Mouse (Mus musculus): ENCODE data around the gene Plppr4. TPM values are rescaled to one million over a fixed set of nuclear protein-coding genes. Genes with fewer than 3 reads are reported as not detected.

The Plppr4 gene
- 1.1 and 1.3 TPM in 2 replicates for polyA plus RNA-seq (2014; fragmentation: Nextera tagmentation; extraction: Ambion mirVana)

DNA sequence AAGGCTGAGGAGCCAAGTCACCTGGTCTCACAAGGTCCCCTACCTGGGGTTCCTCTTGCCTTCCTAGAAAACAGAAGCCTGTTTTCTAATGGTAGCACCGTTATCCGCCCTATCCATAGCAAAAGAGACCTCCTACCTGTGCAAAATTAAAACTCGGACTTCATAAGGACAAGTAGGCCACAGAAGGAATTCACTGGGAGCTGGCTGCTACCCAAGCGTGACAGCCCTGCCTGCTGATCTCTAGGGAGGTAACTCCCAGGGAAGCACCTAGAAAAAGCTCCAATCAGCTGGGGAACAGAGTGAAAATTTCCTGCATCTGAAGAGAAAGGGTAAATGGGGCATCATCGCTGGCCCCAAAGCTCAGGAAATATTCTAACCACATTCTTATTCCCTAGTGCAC, at the start of gene Plppr4:
Gene Plppr4 (minus strand): TSS at position 349 of the 400 bp plus-strand sequence.
- WGBS, result 35% methylated on average over 5 of the region's 5 CpGs
- H3K4me3 ChIP-seq (ENCODE audit: low read depth, low read length), result peak within 1 kb of the TSS; percentile 46
- H3K27ac ChIP-seq (ENCODE audit: low read depth, low read length), result no peak within 1 kb of the TSS
- H3K9me3 ChIP-seq (ENCODE audit: control insufficient read depth, low read length), result no peaks in the 10 kb centered on the region
- H3K9ac ChIP-seq (ENCODE audit: low read depth, low read length), result peak within 1 kb of the TSS; percentile 60
- peak within 1 kb of the TSS; percentile 81 for H3K4me2 ChIP-seq (replicated peaks; ENCODE audit: low read depth, low read length)
- H3K4me1 ChIP-seq (replicated peaks; ENCODE audit: control insufficient read depth, insufficient read depth, low read length), result peaks cover 3% of the 10 kb centered on the region; the same call in 1 of the 2 replicates
- peaks cover 5% of the 10 kb centered on the region; the same call in 1 of the 2 replicates for H3K27me3 ChIP-seq (ENCODE audit: control insufficient read depth, insufficient read depth, low read length)
- ATAC-seq (ENCODE audit: low FRiP score) (no peak; the same call in 1 of the 2 replicates), DNase-seq (ENCODE audit: low spot score) (no peak)
- no peaks in the 10 kb centered on the region for H3K36me3 ChIP-seq (ENCODE audit: control insufficient read depth, insufficient read depth, low read length)

GRCm38 (mm10) chr3:117405821-117406220, 45.1 kb upstream of the Plppr4 start:
- ATAC-seq (ENCODE audit: low FRiP score), result no peak
- WGBS, result 90% methylated on average over 2 of the region's 2 CpGs
- no peaks in the 10 kb centered on the region for H3K9me3 ChIP-seq (ENCODE audit: control insufficient read depth, low read length)

GRCm38 (mm10) chr3:117403740-117404139, 43.1 kb upstream of the Plppr4 start:
- Histone ChIP-seq H3K4me3 (ENCODE audit: low read depth, low read length) (no peak overlapping the region), H3K9me3 (ENCODE audit: control insufficient read depth, low read length) (no peaks in the 10 kb centered on the region), H3K4me2 (replicated peaks; ENCODE audit: low read depth, low read length) (no peak overlapping the region), H3K27me3 (ENCODE audit: control insufficient read depth, insufficient read depth, low read length) (no peaks in the 10 kb centered on the region), H3K9ac (ENCODE audit: low read depth, low read length) (no peak overlapping the region), H3K27ac (ENCODE audit: low read depth, low read length) (no peak overlapping the region), H3K4me1 (replicated peaks; ENCODE audit: control insufficient read depth, insufficient read depth, low read length) (no peaks in the 10 kb centered on the region), H3K36me3 (ENCODE audit: control insufficient read depth, insufficient read depth, low read length) (no peaks in the 10 kb centered on the region)
- 77% methylated on average over 3 of the region's 3 CpGs for WGBS
- DNase-seq (ENCODE audit: low spot score) (no peak), ATAC-seq (ENCODE audit: low FRiP score) (no peak)

More at GRCm38 (mm10) chr3:117405821-117406220, 45.1 kb upstream of the Plppr4 start:
- no peaks in the 10 kb centered on the region for H3K36me3 ChIP-seq (ENCODE audit: control insufficient read depth, insufficient read depth, low read length)
- no peak overlapping the region for H3K27ac ChIP-seq (ENCODE audit: low read depth, low read length)
- H3K27me3 ChIP-seq (ENCODE audit: control insufficient read depth, insufficient read depth, low read length), result no peaks in the 10 kb centered on the region
- H3K4me1 ChIP-seq (replicated peaks; ENCODE audit: control insufficient read depth, insufficient read depth, low read length), result no peaks in the 10 kb centered on the region
- H3K4me3 ChIP-seq (ENCODE audit: low read depth, low read length), result no peak overlapping the region
- H3K9ac ChIP-seq (ENCODE audit: low read depth, low read length), result no peak overlapping the region
- no peak for DNase-seq (ENCODE audit: low spot score)
- no peak overlapping the region for H3K4me2 ChIP-seq (replicated peaks; ENCODE audit: low read depth, low read length)

DNA sequence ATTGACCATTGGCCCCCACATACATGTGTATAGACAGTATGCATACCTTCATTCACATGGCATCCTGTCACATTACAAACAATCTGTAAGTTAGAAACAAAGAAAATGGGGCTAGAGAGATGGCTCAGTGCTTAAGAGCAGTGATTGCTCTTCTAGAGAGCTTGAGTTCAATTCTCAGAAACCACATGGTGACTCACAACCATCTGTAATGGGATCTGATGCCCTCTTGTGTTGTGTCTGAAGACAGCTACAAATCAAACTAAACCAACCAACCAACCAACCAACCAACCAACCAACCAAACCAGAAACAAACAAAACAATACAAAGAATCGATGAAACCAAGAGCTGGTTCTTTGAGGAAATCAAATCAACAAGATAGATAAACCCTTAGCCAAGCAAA, 5.4 kb upstream of the Plppr4 start:
- WGBS, result 90% methylated on average over 1 of the region's 1 CpGs
- Histone ChIP-seq H3K9ac (ENCODE audit: low read depth, low read length) (no peak overlapping the region), H3K27ac (ENCODE audit: low read depth, low read length) (no peak overlapping the region), H3K4me2 (replicated peaks; ENCODE audit: low read depth, low read length) (no peak overlapping the region), H3K36me3 (ENCODE audit: control insufficient read depth, insufficient read depth, low read length) (no peaks in the 10 kb centered on the region), H3K4me1 (replicated peaks; ENCODE audit: control insufficient read depth, insufficient read depth, low read length) (no peaks in the 10 kb centered on the region), H3K27me3 (ENCODE audit: control insufficient read depth, insufficient read depth, low read length) (no peaks in the 10 kb centered on the region), H3K9me3 (ENCODE audit: control insufficient read depth, low read length) (no peaks in the 10 kb centered on the region), H3K4me3 (ENCODE audit: low read depth, low read length) (no peak overlapping the region)
- ATAC-seq (ENCODE audit: low FRiP score) (no peak), DNase-seq (ENCODE audit: low spot score) (no peak)

GRCm38 (mm10) chr3:117359686-117360521, 772 bp downstream of the Plppr4 start:
- WGBS, result 2% methylated on average over 45 of the region's 46 CpGs
- no peaks in the 10 kb centered on the region for H3K36me3 ChIP-seq (ENCODE audit: control insufficient read depth, insufficient read depth, low read length)
- peak; percentile 69 for DNase-seq (ENCODE audit: low spot score)
- ATAC-seq (ENCODE audit: low FRiP score), result peak; percentile 88
- peak overlapping the region; percentile 46 for H3K4me3 ChIP-seq (ENCODE audit: low read depth, low read length)
- peak overlapping the region; percentile 81 for H3K4me2 ChIP-seq (replicated peaks; ENCODE audit: low read depth, low read length)
- H3K4me1 ChIP-seq (replicated peaks; ENCODE audit: control insufficient read depth, insufficient read depth, low read length), result peaks cover 3% of the 10 kb centered on the region; the same call in 1 of the 2 replicates
- peaks cover 5% of the 10 kb centered on the region; the same call in 1 of the 2 replicates for H3K27me3 ChIP-seq (ENCODE audit: control insufficient read depth, insufficient read depth, low read length)
- H3K9me3 ChIP-seq (ENCODE audit: control insufficient read depth, low read length), result no peaks in the 10 kb centered on the region
- no peak overlapping the region for H3K27ac ChIP-seq (ENCODE audit: low read depth, low read length)
- peak overlapping the region; percentile 60 for H3K9ac ChIP-seq (ENCODE audit: low read depth, low read length)

- H3K27me3 ChIP-seq (ENCODE audit: control insufficient read depth, insufficient read depth, low read length), result peaks cover 5% of the 10 kb centered on the region; the same call in 1 of the 2 replicates
- H3K4me1 ChIP-seq (replicated peaks; ENCODE audit: control insufficient read depth, insufficient read depth, low read length), result peaks cover 3% of the 10 kb centered on the region; the same call in 1 of the 2 replicates
- no peak for DNase-seq (ENCODE audit: low spot score)
- no peak overlapping the region for H3K4me2 ChIP-seq (replicated peaks; ENCODE audit: low read depth, low read length)
- 85% methylated on average over 5 of the region's 5 CpGs for WGBS
- H3K4me3 ChIP-seq (ENCODE audit: low read depth, low read length), result no peak overlapping the region
- H3K9ac ChIP-seq (ENCODE audit: low read depth, low read length), result no peak overlapping the region
- H3K27ac ChIP-seq (ENCODE audit: low read depth, low read length), result no peak overlapping the region
- ATAC-seq (ENCODE audit: low FRiP score), result no peak
- no peaks in the 10 kb centered on the region for H3K36me3 ChIP-seq (ENCODE audit: control insufficient read depth, insufficient read depth, low read length)
- no peaks in the 10 kb centered on the region for H3K9me3 ChIP-seq (ENCODE audit: control insufficient read depth, low read length)
Observed at GRCm38 (mm10) chr3:117358981-117359628, 1.6 kb downstream of the Plppr4 start.

DNA sequence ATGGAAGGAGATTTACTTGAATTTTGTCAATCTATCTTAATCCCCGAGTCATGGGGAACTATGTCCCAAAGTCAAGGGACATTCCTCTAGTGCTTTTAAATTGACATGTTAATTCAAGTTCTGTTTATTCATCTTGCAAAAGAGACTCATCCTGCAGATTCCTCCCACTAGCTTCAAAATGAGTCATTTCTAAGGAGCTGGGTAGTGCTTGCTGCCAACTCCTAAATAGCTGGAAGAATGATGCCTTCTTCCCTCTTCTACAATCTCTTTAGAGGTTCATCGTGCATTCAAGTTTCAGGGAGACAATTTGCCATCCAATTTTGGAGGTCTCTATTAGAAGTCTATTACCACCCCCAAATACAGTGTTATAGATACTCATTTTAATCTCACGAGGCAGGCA, 3.3 kb downstream of the Plppr4 start:
- Histone ChIP-seq H3K27me3 (ENCODE audit: control insufficient read depth, insufficient read depth, low read length) (peaks cover 5% of the 10 kb centered on the region; the same call in 1 of the 2 replicates), H3K4me1 (replicated peaks; ENCODE audit: control insufficient read depth, insufficient read depth, low read length) (peaks cover 3% of the 10 kb centered on the region; the same call in 1 of the 2 replicates), H3K4me2 (replicated peaks; ENCODE audit: low read depth, low read length) (no peak overlapping the region), H3K9ac (ENCODE audit: low read depth, low read length) (no peak overlapping the region), H3K9me3 (ENCODE audit: control insufficient read depth, low read length) (no peaks in the 10 kb centered on the region), H3K27ac (ENCODE audit: low read depth, low read length) (no peak overlapping the region), H3K36me3 (ENCODE audit: control insufficient read depth, insufficient read depth, low read length) (no peaks in the 10 kb centered on the region), H3K4me3 (ENCODE audit: low read depth, low read length) (no peak overlapping the region)
- 88% methylated on average over 3 of the region's 3 CpGs for WGBS
- DNase-seq (ENCODE audit: low spot score), result no peak
- no peak for ATAC-seq (ENCODE audit: low FRiP score)

- Histone ChIP-seq H3K9me3 (ENCODE audit: control insufficient read depth, low read length) (no peaks in the 10 kb centered on the region), H3K27me3 (ENCODE audit: control insufficient read depth, insufficient read depth, low read length) (no peaks in the 10 kb centered on the region), H3K4me1 (replicated peaks; ENCODE audit: control insufficient read depth, insufficient read depth, low read length) (no peaks in the 10 kb centered on the region), H3K36me3 (ENCODE audit: control insufficient read depth, insufficient read depth, low read length) (no peaks in the 10 kb centered on the region), H3K4me2 (replicated peaks; ENCODE audit: low read depth, low read length) (no peak overlapping the region), H3K9ac (ENCODE audit: low read depth, low read length) (no peak overlapping the region), H3K4me3 (ENCODE audit: low read depth, low read length) (no peak overlapping the region), H3K27ac (ENCODE audit: low read depth, low read length) (no peak overlapping the region)
- DNase-seq (ENCODE audit: low spot score) (no peak), ATAC-seq (ENCODE audit: low FRiP score) (no peak)
- 88% methylated on average over 2 of the region's 2 CpGs for WGBS
Observed at GRCm38 (mm10) chr3:117353940-117354339, 6.7 kb downstream of the Plppr4 start.
